Mouse (Mus musculus) kidney, postnatal 10 days (tissue): Measurements from ENCODE around the gene L3mbtl3.

ENCODE experiments used
- DNase-seq: peaks from one replicate; pipeline ENCODE4 v3.0.0; 2021; ENCODE audit warnings: mixed read lengths

The L3mbtl3 gene

DNA sequence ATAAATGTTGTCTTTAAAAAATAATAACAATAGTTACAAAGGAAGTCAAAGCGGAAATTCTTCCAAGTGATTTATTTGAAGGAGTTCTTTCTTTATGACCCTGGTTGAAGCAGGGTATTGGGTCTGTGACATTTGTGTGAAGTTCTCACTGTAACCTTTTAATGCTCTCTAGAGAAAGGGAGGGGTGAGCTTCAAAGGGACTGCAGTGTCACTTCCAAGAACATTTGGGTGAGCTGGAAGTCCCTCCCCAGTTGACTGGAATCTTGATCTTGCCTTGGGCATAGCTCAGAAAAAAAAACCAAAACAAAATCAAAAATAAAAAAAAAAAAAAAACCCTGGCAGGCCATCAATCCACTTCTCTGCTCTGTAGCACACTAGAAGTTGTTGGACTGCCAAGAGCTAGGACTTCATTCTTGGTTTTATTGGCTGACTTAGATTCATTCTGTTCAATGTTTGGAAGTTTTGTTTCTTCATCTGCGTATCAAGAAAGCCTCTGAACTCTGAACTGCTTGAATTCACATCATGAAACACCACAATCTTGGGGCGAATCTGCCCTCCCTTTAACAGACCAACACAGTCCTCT lies 143.6 kb downstream of the L3mbtl3 start:
- DNase-seq: no peak

DNA sequence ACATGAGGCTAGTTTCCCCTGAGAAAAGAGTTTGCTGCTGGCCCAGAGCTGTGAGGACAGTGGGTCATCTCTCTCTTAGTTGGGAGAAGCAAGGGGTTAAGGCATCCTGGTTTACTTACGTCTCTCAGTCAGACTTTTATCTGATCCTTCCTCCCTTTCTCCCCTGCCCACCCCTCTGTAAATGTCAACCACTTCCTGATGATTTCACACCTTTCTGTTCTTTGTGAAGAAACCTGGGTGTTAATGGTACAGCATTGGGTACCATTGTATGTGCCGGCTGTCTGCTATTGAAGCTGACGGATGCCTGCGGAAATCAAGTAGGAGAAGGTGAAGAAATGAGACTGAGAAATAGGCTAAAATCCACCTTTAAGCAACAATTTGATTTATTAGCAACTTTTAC lies 146.3 kb downstream of the L3mbtl3 start, which contains the start of gene Samd3:
Gene Samd3, plus strand, starts transcription at position 220 of the 400 bp plus-strand sequence.
- no peak for DNase-seq

DNA sequence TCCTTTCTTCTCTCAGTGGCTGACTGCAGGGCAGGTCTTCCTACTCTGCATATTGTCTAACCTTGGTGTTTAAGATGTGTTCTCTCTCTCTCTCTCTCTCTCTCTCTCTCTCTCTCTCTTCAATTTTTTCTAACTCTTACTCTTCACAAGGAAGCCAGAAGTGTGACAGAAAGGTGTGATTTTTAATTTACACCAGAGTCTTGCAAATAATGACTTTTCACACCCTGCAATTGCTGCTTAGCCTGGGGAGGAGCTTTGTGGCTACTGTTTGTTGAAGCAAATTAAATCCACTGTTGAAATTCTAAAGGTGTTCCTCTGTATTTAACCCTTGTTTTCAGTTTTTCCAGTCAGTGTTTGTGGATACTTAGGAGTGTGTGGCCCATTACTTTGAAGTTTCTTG lies 147.6 kb downstream of the L3mbtl3 start:
- no peak for DNase-seq

DNA sequence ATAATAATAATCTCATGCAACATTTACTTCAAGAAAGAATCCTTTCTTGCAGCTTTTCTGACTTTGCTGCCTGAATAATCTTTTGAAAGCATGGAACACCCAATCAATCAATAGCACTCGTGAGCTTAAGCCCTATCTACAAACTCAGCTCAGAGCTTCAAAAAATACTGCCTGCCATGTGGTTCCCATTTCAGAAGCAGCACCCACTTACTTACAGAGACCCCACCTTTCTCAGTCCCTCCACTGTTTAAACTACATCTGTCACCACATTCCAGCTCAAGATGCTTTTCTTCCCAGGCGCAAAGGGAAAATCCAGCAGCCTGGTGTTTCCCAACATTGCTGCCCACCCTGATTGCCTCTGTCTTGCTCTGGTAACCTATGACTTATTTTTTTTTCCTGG lies 149.0 kb downstream of the L3mbtl3 start:
- no peak for DNase-seq

DNA sequence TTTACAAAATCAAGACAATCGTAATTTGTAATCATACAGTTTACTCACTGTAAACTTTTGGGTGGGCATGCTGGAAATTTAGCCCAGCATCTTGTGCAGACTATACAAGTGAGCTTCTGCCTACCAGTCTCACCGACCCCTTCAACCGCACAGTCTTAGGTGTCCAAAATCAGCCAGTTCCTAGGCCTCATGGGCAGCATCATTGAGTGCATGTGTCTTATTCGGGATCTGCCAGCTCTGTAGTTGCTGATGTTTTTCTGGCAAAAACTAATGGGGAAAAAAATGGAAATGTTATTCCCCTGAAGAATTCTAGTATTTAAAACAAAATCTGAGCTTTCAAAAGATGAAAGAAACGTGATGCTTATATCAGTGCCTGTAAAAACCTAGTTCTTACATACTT lies 149.5 kb downstream of the L3mbtl3 start:
- DNase-seq: no peak
